Mouse (Mus musculus) WW6 (cell line): ENCODE measurements around the gene Tmeff1.

Experiments
- DNase-seq: peaks from one replicate; pipeline ENCODE4 v3.0.0-alpha.2; 2013; ENCODE audit warnings: low read depth, low spot score

Tmeff1 gene

GRCm38 (mm10) chr4:48584421-48585240, at the start of gene Tmeff1:
TSS of gene Tmeff1 (plus strand) at chr4:48585174.
- peak; percentile 42 for DNase-seq

GRCm38 (mm10) chr4:48536275-48536674, 48.7 kb upstream of the Tmeff1 start:
- DNase-seq, result no peak

- DNase-seq, result no peak
These were observed 48.0 kb upstream of the Tmeff1 start for GRCm38 (mm10) chr4:48537024-48537423.

- DNase-seq, result no peak
These were observed 46.4 kb upstream of the Tmeff1 start for GRCm38 (mm10) chr4:48538581-48538980.

GRCm38 (mm10) chr4:48539841-48540575, 45.0 kb upstream of the Tmeff1 start, which contains the start of gene Msantd3:
TSS of gene Msantd3 (plus strand) at chr4:48539935.
- DNase-seq, result peak; percentile 66

- DNase-seq, result no peak
These were observed 44.3 kb upstream of the Tmeff1 start for GRCm38 (mm10) chr4:48540576-48541111.

GRCm38 (mm10) chr4:48541526-48542250, 43.3 kb upstream of the Tmeff1 start:
- no peak for DNase-seq

- DNase-seq, result no peak
These were observed 42.6 kb upstream of the Tmeff1 start for GRCm38 (mm10) chr4:48542351-48542750.

GRCm38 (mm10) chr4:48543071-48543865, 41.7 kb upstream of the Tmeff1 start:
- no peak for DNase-seq

- no peak for DNase-seq
These were observed 40.8 kb upstream of the Tmeff1 start for GRCm38 (mm10) chr4:48544141-48544540.

GRCm38 (mm10) chr4:48545966-48546365, 39.0 kb upstream of the Tmeff1 start:
- no peak for DNase-seq

GRCm38 (mm10) chr4:48546568-48547496, 38.1 kb upstream of the Tmeff1 start:
- DNase-seq, result no peak

GRCm38 (mm10) chr4:48548393-48549045, 36.5 kb upstream of the Tmeff1 start:
- DNase-seq, result no peak

GRCm38 (mm10) chr4:48549661-48550060, 35.3 kb upstream of the Tmeff1 start:
- no peak for DNase-seq

GRCm38 (mm10) chr4:48552486-48553064, 32.4 kb upstream of the Tmeff1 start:
- no peak for DNase-seq

- DNase-seq, result no peak
These were observed 30.8 kb upstream of the Tmeff1 start for GRCm38 (mm10) chr4:48554132-48554531.

- no peak for DNase-seq
These were observed 29.2 kb upstream of the Tmeff1 start for GRCm38 (mm10) chr4:48555729-48556128.

- DNase-seq, result no peak
These were observed 25.3 kb upstream of the Tmeff1 start for GRCm38 (mm10) chr4:48559652-48560051.

- DNase-seq, result no peak
These were observed 23.1 kb upstream of the Tmeff1 start for GRCm38 (mm10) chr4:48561824-48562223.
